22 mouse cellular contexts compared by ENCODE assay signal in the genomic region with DNA sequence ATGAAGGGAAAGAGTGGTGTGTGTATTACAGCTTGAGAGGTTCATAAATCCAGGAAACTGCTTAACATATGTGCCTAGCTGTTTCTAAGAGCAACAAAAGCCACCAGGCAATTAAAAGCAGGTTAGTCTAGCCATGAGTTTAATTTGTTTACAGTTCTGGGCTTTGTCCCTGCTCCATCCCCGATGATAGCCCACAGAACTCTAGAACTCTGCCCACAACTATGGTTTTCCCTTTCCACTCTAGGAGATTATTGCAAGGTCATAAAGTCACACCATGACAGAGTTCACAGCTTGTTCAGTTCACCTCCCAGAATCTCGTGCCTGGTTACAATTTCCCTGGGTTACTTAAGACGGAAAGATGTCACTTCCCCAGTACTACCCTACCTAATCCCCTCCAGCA. TPM values are rescaled to one million over a fixed set of nuclear protein-coding genes. Genes with fewer than 3 reads are reported as not detected.
"Had no signal": no experiment of that assay in that cellular context is flagged by ENCODE, and none has a peak within 500 bp of the region (broad histone marks: within the 10 kb centered on the region; RNA-seq: fewer than 3 reads in every experiment).

No protein-coding gene starts in this region.

- H3K4me2 ChIP-seq: limb, embryonic 12.5 days; limb, embryonic 15.5 days; liver, embryonic 11.5 days; lung, embryonic 14.5 days had no signal

- H3K9ac ChIP-seq: limb, embryonic 12.5 days; limb, embryonic 15.5 days; liver, embryonic 14.5 days; liver, postnatal 0 days; lung, embryonic 14.5 days had no signal

- H3K27me3 ChIP-seq: limb, embryonic 12.5 days; limb, embryonic 15.5 days had no signal

- ATAC-seq: intestine, postnatal 0 days; liver, postnatal 0 days; lung, postnatal 0 days had no signal

- DNase-seq: kidney, adult 2 months; kidney, postnatal 25 days; liver, postnatal 0 days; lung, embryonic 14.5 days; midbrain, embryonic 14.5 days; thymus, adult 18-20 months; thymus, postnatal 36 days had no signal

- H3K9me3 ChIP-seq: limb, embryonic 12.5 days; limb, embryonic 15.5 days had no signal

- H3K4me3 ChIP-seq: limb, embryonic 12.5 days; limb, embryonic 15.5 days had no signal

- H3K36me3 ChIP-seq: limb, embryonic 12.5 days; limb, embryonic 15.5 days had no signal

- H3K27ac ChIP-seq: kidney, postnatal 0 days; limb, embryonic 12.5 days; limb, embryonic 15.5 days; liver, embryonic 14.5 days; macrophage had no signal

RNA-seq across cellular contexts. Expression of gene Il10, which starts 11.6 kb away (rescaled TPM):
- polyA plus RNA-seq: intestine, postnatal 0 days; kidney, adult 2 months; kidney, embryonic 14.5 days; limb, embryonic 15.5 days; liver, embryonic 11.5 days; lung, embryonic 14.5 days; lung, postnatal 0 days; midbrain, embryonic 14.5 days; midbrain, postnatal 0 days; neural tube, embryonic 11.5 days; neural tube, embryonic 14.5 days; small intestine, adult 2 months; stomach, embryonic 16.5 days; testis, adult 2 months had no signal
